7 mouse cellular contexts compared by ENCODE assay signal in the genomic region with DNA sequence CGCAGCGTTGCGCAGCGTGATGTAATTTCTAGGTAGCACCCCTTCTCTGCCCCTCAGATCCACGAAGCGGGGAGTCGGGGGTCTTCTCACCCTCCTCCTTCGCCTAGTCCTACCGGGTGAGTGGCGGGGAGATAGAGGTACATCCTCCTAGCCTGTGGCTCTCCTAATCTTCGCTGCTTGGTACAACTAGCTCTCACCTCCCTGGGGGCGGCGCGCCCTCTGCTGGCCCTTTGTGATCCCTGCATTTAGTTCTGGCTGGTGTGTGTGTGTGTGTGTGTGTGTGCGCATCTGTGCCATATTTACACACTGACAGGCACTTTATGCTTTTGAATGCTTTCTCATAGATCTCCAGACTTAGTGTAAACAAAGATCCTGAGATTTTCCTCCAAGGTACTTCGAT. TPM values are rescaled to one million over a fixed set of nuclear protein-coding genes. Genes with fewer than 3 reads are reported as not detected.
A peak's percentile ranks its signal among the peaks of the same experiment; 100 is the strongest.
DNase-seq lines count a peak whose midpoint lies in the region; ATAC-seq and TF ChIP-seq lines count a peak whose summit lies in the region.

No protein-coding gene starts in this region.

- peak overlapping the region; percentile 93 for H3K4me2 ChIP-seq in embryonic facial prominence, embryonic 12.5 days (replicated peaks)
- peak overlapping the region; percentile 90 for H3K4me2 ChIP-seq in limb, embryonic 13.5 days (replicated peaks)

- 0 out of 2 replicates have a peak, but pooled peaks have one; percentile 82 for TF ChIP-seq EP300 in heart, adult 2 months (IDR thresholded peaks at IDR 0.05; ENCODE audit: insufficient read depth, low read depth, low read length)

- intact Hi-C loops in heart, adult 2 months (cut with DNase I), result loop anchor here (1.0 to 10.0 kb wide), 4 partner anchors 138 to 319 kb away; no protein-coding TSS in a partner anchor

- no peaks in the 10 kb centered on the region for H3K79me2 ChIP-seq in heart, adult 2 months (replicated peaks; ENCODE audit: control insufficient read depth, insufficient read depth, low read length)

- no peak overlapping the region for H3K27ac ChIP-seq in embryonic facial prominence, embryonic 12.5 days
- no peak overlapping the region for H3K27ac ChIP-seq in heart, adult 2 months
- H3K27ac ChIP-seq in limb, embryonic 13.5 days, result no peak overlapping the region

- TF ChIP-seq POLR2A in heart, adult 2 months (IDR thresholded peaks at IDR 0.05; ENCODE audit: insufficient read depth, low read depth, low read length), result no peak

- H3K27me3 ChIP-seq in embryonic facial prominence, embryonic 12.5 days, result peaks cover 15% of the 10 kb centered on the region
- peaks cover 18% of the 10 kb centered on the region for H3K27me3 ChIP-seq in heart, adult 2 months (ENCODE audit: control insufficient read depth, insufficient read depth, low read length)
- H3K27me3 ChIP-seq in limb, embryonic 13.5 days, result peaks cover 46% of the 10 kb centered on the region

- DNase-seq in adrenal gland, postnatal 25 days, result peak; percentile 87
- peak; percentile 80 to 85 for DNase-seq in heart, adult 2 months
- DNase-seq in kidney, adult 9 months, result peak; percentile 79
- peak; percentile 9 to 14 for DNase-seq in monocyte, adult 2 months (ENCODE audit: low read depth in 1 of 2, low spot score in 2 of 2)
- peak; percentile 37 to 68 for DNase-seq in spleen, postnatal 14 days (ENCODE audit: low spot score in 2 of 2)

- ATAC-seq in embryonic facial prominence, embryonic 12.5 days (ENCODE audit: insufficient number of reproducible peaks, insufficient read depth, low FRiP score, low TSS enrichment), result peak; percentile 37
- ATAC-seq in limb, embryonic 13.5 days (ENCODE audit: low FRiP score, low read depth), result peak; percentile 30; the same call in 1 of the 2 replicates

- no peaks in the 10 kb centered on the region for H3K36me3 ChIP-seq in embryonic facial prominence, embryonic 12.5 days
- H3K36me3 ChIP-seq in heart, adult 2 months (ENCODE audit: control insufficient read depth, insufficient read depth, low read length), result no peaks in the 10 kb centered on the region
- no peaks in the 10 kb centered on the region for H3K36me3 ChIP-seq in limb, embryonic 13.5 days

- WGBS in embryonic facial prominence, embryonic 12.5 days, result 1% methylated on average over 16 of the region's 16 CpGs
- WGBS in heart, adult 2 months, result 2% methylated on average over 16 of the region's 16 CpGs
- 3% methylated on average over 16 of the region's 16 CpGs for WGBS in limb, embryonic 13.5 days

- H3K9ac ChIP-seq in embryonic facial prominence, embryonic 12.5 days, result peak overlapping the region; percentile 74
- no peak overlapping the region for H3K9ac ChIP-seq in heart, adult 2 months (ENCODE audit: low read depth, low read length)
- 0 out of 2 replicates have a peak overlapping the region, but pooled peaks have one; percentile 82 for H3K9ac ChIP-seq in limb, embryonic 13.5 days

- no peaks in the 10 kb centered on the region for H3K9me3 ChIP-seq in embryonic facial prominence, embryonic 12.5 days
- H3K9me3 ChIP-seq in limb, embryonic 13.5 days, result no peaks in the 10 kb centered on the region

- H3K4me1 ChIP-seq in embryonic facial prominence, embryonic 12.5 days, result peaks cover 20% of the 10 kb centered on the region
- H3K4me1 ChIP-seq in heart, adult 2 months (ENCODE audit: control insufficient read depth, insufficient read depth, low read length), result no peaks in the 10 kb centered on the region
- peaks cover 23% of the 10 kb centered on the region for H3K4me1 ChIP-seq in limb, embryonic 13.5 days

- TF ChIP-seq CTCF in heart, adult 2 months (IDR thresholded peaks at IDR 0.05), result peak; percentile 86

- peak overlapping the region; percentile 66 for H3K4me3 ChIP-seq in embryonic facial prominence, embryonic 12.5 days
- no peak overlapping the region for H3K4me3 ChIP-seq in heart, adult 2 months
- peak overlapping the region; percentile 71 for H3K4me3 ChIP-seq in limb, embryonic 13.5 days

RNA-seq across cellular contexts. Expression of a gene that starts 1.3 kb away (rescaled TPM):
- 0.90 TPM in 1 of 2 replicates, not detected in the other for total RNA-seq in adrenal gland, postnatal 25 days (2021)
- polyA plus RNA-seq in embryonic facial prominence, embryonic 12.5 days (2016; fragmentation: Nextera tagmentation; extraction: Ambion mirVana), result 6.8 and 7.4 TPM in 2 replicates
- total RNA-seq in heart, adult 2 months (2021), result under 1 TPM; 0.18 to 0.20 TPM
- 0.18 and 0.39 TPM in 2 replicates for polyA plus RNA-seq in heart, adult 2 months (2012; rRNA removed)
- 8.5 and 9.7 TPM in 2 replicates for polyA plus RNA-seq in limb, embryonic 13.5 days (2015; fragmentation: Nextera tagmentation; extraction: Ambion mirVana)

Comparison
In these comparisons a context has a peak if more than half of its experiments do, and no peak if none do; other contexts are left out.
1. DNase-seq: peak in every context shown above with its lines; median percentile 87 in adrenal gland, postnatal 25 days; 82 in heart, adult 2 months; 79 in kidney, adult 9 months; 52 in spleen, postnatal 14 days; 12 in monocyte, adult 2 months.